Mouse (Mus musculus): ENCODE measurements at regions not wholly inside any gene's neighbourhood (a gene's known extent, or its start where the extent isn't known, plus 50 kb on each side); places are given as distances from the start of the nearest gene placed in this dataset.

DNA sequence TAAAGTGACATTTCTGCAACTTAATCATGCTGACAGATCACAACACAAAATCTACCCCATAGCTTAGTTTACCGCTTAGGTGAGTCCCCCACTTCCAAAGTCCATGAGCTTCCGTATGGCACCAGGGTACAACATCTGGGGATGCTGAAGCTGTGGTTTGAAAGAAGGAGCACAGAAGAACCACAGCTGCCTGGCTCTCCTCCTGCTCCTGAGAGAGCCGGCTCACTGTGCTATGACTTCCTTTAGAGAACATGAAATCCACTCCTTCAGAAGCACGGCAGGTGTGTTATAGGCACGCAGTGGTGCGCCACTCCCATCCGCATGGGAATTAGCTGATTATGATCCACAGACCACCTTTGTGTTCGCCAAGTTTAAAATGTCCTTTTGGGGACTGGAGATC lies 69.7 kb upstream of the Atl2 start:
- TF ChIP-seq CTCF (IDR thresholded peaks at IDR 0.05; ENCODE audit: low read depth) (no peak), EP300 (IDR thresholded peaks at IDR 0.05; ENCODE audit: low read depth) (no peak)
